Mouse (Mus musculus): ENCODE results near the gene Mr1. TPM values are rescaled to one million over a fixed set of nuclear protein-coding genes. Genes with fewer than 3 reads are reported as not detected.
"Not testable (repeated sequence)": the region's sequence is repeated elsewhere in the genome, so short reads cannot be mapped to it uniquely, and the experiment has no call there.

Mr1 gene
- polyA plus RNA-seq (2012; rRNA removed), result 4.0 and 4.6 TPM in 2 replicates

DNA sequence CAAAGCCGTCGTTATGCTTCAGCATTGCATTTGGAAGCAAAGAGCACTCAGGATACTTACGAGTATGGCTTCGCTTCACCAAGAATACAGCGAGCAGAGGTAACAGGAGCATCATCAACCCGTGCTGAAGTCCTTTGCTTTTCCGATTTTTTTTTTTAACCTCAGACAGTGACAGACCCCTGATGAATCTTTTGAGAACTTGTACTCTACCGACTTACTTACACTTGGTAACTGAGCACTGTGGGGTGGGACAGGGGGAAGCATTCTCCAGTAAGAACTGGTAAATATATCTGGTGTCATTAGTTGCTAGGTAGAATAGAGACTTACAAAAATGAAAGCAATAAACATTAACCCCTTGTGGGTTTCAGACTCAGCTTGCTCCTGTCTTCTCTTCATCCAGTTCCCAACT, at the start of gene Mr1:
Mr1 (minus strand) TSS at position 243 of the 409 bp plus-strand sequence.
- H3K27ac ChIP-seq (ENCODE audit: insufficient read depth, low read length), result no peak within 1 kb of the TSS
- WGBS, result 30% methylated on average over 8 of the region's 8 CpGs

GRCm38 (mm10) chr1:155192805-155193368, 46.3 kb upstream of the Mr1 start:
- WGBS, result 17% methylated on average over 15 of the region's 15 CpGs
- no peak for TF ChIP-seq CTCF (IDR thresholded peaks at IDR 0.05; ENCODE audit: borderline replicate concordance, insufficient read depth, low read depth, low read length)
- no peak for TF ChIP-seq POLR2A (IDR thresholded peaks at IDR 0.05; ENCODE audit: borderline replicate concordance, insufficient read depth, low read length)
- DNase-seq, result peak; percentile 53 to 67
- peaks cover 21% of the 10 kb centered on the region for H3K4me1 ChIP-seq (ENCODE audit: control insufficient read depth, insufficient read depth, low read length)
- H3K27ac ChIP-seq (ENCODE audit: insufficient read depth, low read length), result no peak overlapping the region
- H3K27me3 ChIP-seq (ENCODE audit: control insufficient read depth, insufficient read depth, low read length), result no peaks in the 10 kb centered on the region
- H3K4me3 ChIP-seq (replicated peaks; ENCODE audit: insufficient read depth, low read depth, low read length), result no peak overlapping the region

More for the DNA sequence above, at the start of gene Mr1:
- Histone ChIP-seq H3K4me1 (ENCODE audit: control insufficient read depth, insufficient read depth, low read length) (no peaks in the 10 kb centered on the region), H3K27me3 (ENCODE audit: control insufficient read depth, insufficient read depth, low read length) (no peaks in the 10 kb centered on the region), H3K4me3 (replicated peaks; ENCODE audit: insufficient read depth, low read depth, low read length) (no peak within 1 kb of the TSS)
- DNase-seq, result peak in 1 of 2 experiments; percentile 48
- TF ChIP-seq POLR2A (IDR thresholded peaks at IDR 0.05; ENCODE audit: borderline replicate concordance, insufficient read depth, low read length), result no peak
- no peak for TF ChIP-seq CTCF (IDR thresholded peaks at IDR 0.05; ENCODE audit: borderline replicate concordance, insufficient read depth, low read depth, low read length)

GRCm38 (mm10) chr1:155191671-155192070, 45.1 kb upstream of the Mr1 start:
- no peaks in the 10 kb centered on the region for H3K27me3 ChIP-seq (ENCODE audit: control insufficient read depth, insufficient read depth, low read length)
- TF ChIP-seq CTCF (IDR thresholded peaks at IDR 0.05; ENCODE audit: borderline replicate concordance, insufficient read depth, low read depth, low read length) (no peak), POLR2A (IDR thresholded peaks at IDR 0.05; ENCODE audit: borderline replicate concordance, insufficient read depth, low read length) (no peak)
- H3K4me3 ChIP-seq (replicated peaks; ENCODE audit: insufficient read depth, low read depth, low read length), result no peak overlapping the region
- WGBS, result 40% methylated on average over 2 of the region's 2 CpGs
- H3K27ac ChIP-seq (ENCODE audit: insufficient read depth, low read length), result no peak overlapping the region
- H3K4me1 ChIP-seq (ENCODE audit: control insufficient read depth, insufficient read depth, low read length), result peaks cover 21% of the 10 kb centered on the region
- DNase-seq, result peak; percentile 65 to 76

DNA sequence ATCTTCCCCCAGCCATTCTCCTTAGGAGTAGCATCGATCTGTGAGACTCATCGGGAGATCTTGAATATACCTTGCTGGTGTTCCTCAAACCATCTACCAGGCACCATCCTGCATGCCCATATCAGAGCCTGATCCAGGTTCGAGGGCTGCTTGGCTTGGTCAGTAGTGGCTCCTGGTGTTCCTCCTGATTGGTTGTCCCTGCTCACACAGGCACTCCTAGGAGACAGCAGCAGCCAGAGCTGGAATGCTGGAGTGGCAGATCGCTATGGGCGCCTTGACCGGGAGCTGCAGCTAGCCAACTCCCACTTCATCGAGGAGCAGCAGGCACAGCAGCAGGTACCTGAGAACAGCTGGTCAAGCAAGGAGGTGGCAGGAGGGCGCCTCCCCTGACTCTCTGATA, 44.6 kb upstream of the Mr1 start:
- DNase-seq, result peak in 1 of 2 experiments; percentile 38

GRCm38 (mm10) chr1:155188656-155189055, 42.0 kb upstream of the Mr1 start:
- peaks cover 21% of the 10 kb centered on the region for H3K4me1 ChIP-seq (ENCODE audit: control insufficient read depth, insufficient read depth, low read length)
- DNase-seq, result no peak
- 43% methylated on average over 4 of the region's 4 CpGs for WGBS
- H3K4me3 ChIP-seq (replicated peaks; ENCODE audit: insufficient read depth, low read depth, low read length), result no peak overlapping the region
- H3K27me3 ChIP-seq (ENCODE audit: control insufficient read depth, insufficient read depth, low read length), result no peaks in the 10 kb centered on the region
- H3K27ac ChIP-seq (ENCODE audit: insufficient read depth, low read length), result no peak overlapping the region
- no peak for TF ChIP-seq CTCF (IDR thresholded peaks at IDR 0.05; ENCODE audit: borderline replicate concordance, insufficient read depth, low read depth, low read length)
- no peak for TF ChIP-seq POLR2A (IDR thresholded peaks at IDR 0.05; ENCODE audit: borderline replicate concordance, insufficient read depth, low read length)

More for the DNA sequence above, 44.6 kb upstream of the Mr1 start:
- H3K27me3 ChIP-seq (ENCODE audit: control insufficient read depth, insufficient read depth, low read length), result no peaks in the 10 kb centered on the region
- peaks cover 21% of the 10 kb centered on the region for H3K4me1 ChIP-seq (ENCODE audit: control insufficient read depth, insufficient read depth, low read length)
- H3K27ac ChIP-seq (ENCODE audit: insufficient read depth, low read length), result no peak overlapping the region
- H3K4me3 ChIP-seq (replicated peaks; ENCODE audit: insufficient read depth, low read depth, low read length), result no peak overlapping the region
- no peak for TF ChIP-seq POLR2A (IDR thresholded peaks at IDR 0.05; ENCODE audit: borderline replicate concordance, insufficient read depth, low read length)
- no peak for TF ChIP-seq CTCF (IDR thresholded peaks at IDR 0.05; ENCODE audit: borderline replicate concordance, insufficient read depth, low read depth, low read length)
- WGBS, result 74% methylated on average over 8 of the region's 8 CpGs

- WGBS, result 88% methylated on average over 3 of the region's 3 CpGs
- no peak for TF ChIP-seq CTCF (IDR thresholded peaks at IDR 0.05; ENCODE audit: borderline replicate concordance, insufficient read depth, low read depth, low read length)
- no peak for TF ChIP-seq POLR2A (IDR thresholded peaks at IDR 0.05; ENCODE audit: borderline replicate concordance, insufficient read depth, low read length)
- Histone ChIP-seq H3K4me3 (replicated peaks; ENCODE audit: insufficient read depth, low read depth, low read length) (no peak overlapping the region), H3K4me1 (ENCODE audit: control insufficient read depth, insufficient read depth, low read length) (no peaks in the 10 kb centered on the region), H3K27me3 (ENCODE audit: control insufficient read depth, insufficient read depth, low read length) (no peaks in the 10 kb centered on the region), H3K27ac (ENCODE audit: insufficient read depth, low read length) (no peak overlapping the region)
- no peak for DNase-seq
Observed at GRCm38 (mm10) chr1:155184191-155184590, 37.6 kb upstream of the Mr1 start.

DNA sequence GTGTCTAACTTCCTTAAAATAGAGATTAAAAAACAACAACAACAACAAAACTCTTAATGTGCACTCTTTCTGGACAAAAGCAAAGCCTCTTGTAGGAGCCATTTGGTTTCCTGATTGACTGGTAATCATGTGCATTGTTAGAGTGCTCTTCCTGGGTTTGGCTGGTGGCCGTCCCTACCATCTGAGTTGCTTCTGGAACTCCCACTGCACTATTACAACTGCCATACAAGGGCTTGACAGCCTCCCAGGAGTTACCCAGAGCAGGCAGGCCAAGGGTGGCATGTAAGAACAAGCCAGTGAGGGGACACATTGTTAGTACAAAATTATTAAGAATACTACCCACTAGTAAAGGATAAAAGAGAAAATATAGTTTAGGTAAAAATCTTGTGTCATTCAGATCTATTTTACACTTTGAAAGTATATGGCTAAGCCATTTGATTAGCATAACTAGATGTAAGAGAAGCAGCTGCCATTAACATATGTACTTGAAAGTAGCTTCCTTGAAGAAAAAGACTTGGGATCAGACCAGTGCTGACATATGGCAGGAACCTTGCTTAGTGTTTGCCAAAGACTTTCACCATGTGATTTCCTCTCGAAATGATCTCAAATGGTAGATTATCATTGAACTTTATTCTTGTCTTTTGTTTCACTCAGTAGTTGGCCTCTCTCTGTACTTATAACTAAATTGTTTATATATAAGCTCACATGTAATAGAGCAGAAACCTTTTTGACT, 31.7 kb upstream of the Mr1 start:
- WGBS, result 48% methylated on average over 2 of the region's 2 CpGs
- H3K4me1 ChIP-seq (ENCODE audit: control insufficient read depth, insufficient read depth, low read length), result peaks cover 2% of the 10 kb centered on the region
- H3K27me3 ChIP-seq (ENCODE audit: control insufficient read depth, insufficient read depth, low read length), result no peaks in the 10 kb centered on the region
- no peak for DNase-seq
- H3K27ac ChIP-seq (ENCODE audit: insufficient read depth, low read length), result no peak overlapping the region
- TF ChIP-seq POLR2A (IDR thresholded peaks at IDR 0.05; ENCODE audit: borderline replicate concordance, insufficient read depth, low read length), result no peak
- TF ChIP-seq CTCF (IDR thresholded peaks at IDR 0.05; ENCODE audit: borderline replicate concordance, insufficient read depth, low read depth, low read length), result no peak
- no peak overlapping the region for H3K4me3 ChIP-seq (replicated peaks; ENCODE audit: insufficient read depth, low read depth, low read length)

GRCm38 (mm10) chr1:155174424-155174823, 27.8 kb upstream of the Mr1 start:
- Histone ChIP-seq H3K27me3 (ENCODE audit: control insufficient read depth, insufficient read depth, low read length) (no peaks in the 10 kb centered on the region), H3K27ac (ENCODE audit: insufficient read depth, low read length) (no peak overlapping the region), H3K4me3 (replicated peaks; ENCODE audit: insufficient read depth, low read depth, low read length) (no peak overlapping the region), H3K4me1 (ENCODE audit: control insufficient read depth, insufficient read depth, low read length) (peaks cover 10% of the 10 kb centered on the region)
- TF ChIP-seq CTCF (IDR thresholded peaks at IDR 0.05; ENCODE audit: borderline replicate concordance, insufficient read depth, low read depth, low read length) (no peak), POLR2A (IDR thresholded peaks at IDR 0.05; ENCODE audit: borderline replicate concordance, insufficient read depth, low read length) (no peak)
- 89% methylated on average over 1 of the region's 1 CpGs for WGBS
- DNase-seq, result no peak

DNA sequence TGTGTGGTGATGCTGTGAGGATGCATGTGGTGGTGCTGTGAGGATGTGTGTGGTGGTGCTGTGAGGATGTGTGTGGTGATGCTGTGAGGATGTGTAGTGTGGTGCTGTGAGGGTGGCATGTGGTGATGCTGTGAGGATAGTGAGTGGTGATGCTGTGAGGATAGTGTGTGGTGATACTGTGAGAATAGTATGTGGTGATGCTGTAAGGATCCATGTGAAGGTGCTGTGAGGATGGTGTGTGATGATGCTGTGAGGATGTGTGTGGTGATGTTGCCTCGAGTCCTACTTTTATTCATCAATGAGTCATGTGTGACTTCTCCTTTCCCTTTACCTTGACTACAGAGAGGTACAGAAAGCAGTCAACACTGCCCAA, 27.0 kb upstream of the Mr1 start:
- not testable (repeated sequence) for H3K4me3 ChIP-seq (replicated peaks; ENCODE audit: insufficient read depth, low read depth, low read length); H3K4me1 ChIP-seq (ENCODE audit: control insufficient read depth, insufficient read depth, low read length); DNase-seq; H3K27me3 ChIP-seq (ENCODE audit: control insufficient read depth, insufficient read depth, low read length); H3K27ac ChIP-seq (ENCODE audit: insufficient read depth, low read length)
- whole genome bisulfite sequencing, result 95% methylated on average over 1 of the region's 1 CpGs
